In genomic region chr5:120587616-120587926, GRCm38 (mm10) we compare ENCODE assay signal across 8 mouse cellular contexts. TPM values are rescaled to one million over a fixed set of nuclear protein-coding genes. Genes with fewer than 3 reads are reported as not detected.
A peak's percentile ranks its signal among the peaks of the same experiment; 100 is the strongest.
DNase-seq lines count a peak whose midpoint lies in the region; ATAC-seq and TF ChIP-seq lines count a peak whose summit lies in the region.

No protein-coding gene starts in this region.

- peak overlapping the region; percentile 70 for H3K4me3 ChIP-seq in erythroblast, embryonic 14.5 days (replicated peaks)
- peak overlapping the region; percentile 83 for H3K4me3 ChIP-seq in liver, postnatal 0 days (ENCODE audit: low read depth, low read length)
- peak overlapping the region; percentile 77 for H3K4me3 ChIP-seq in small intestine, adult 2 months (ENCODE audit: low read depth, low read length)

- peak overlapping the region; percentile 89 for H3K4me2 ChIP-seq in liver, postnatal 0 days (ENCODE audit: low read depth, low read length)

- peak; percentile 22 for ATAC-seq in liver, postnatal 0 days

- WGBS in liver, postnatal 0 days (ENCODE audit: insufficient replicate concordance) = 6% methylated on average over 9 of the region's 9 CpGs
- 10% methylated on average over 9 of the region's 9 CpGs for WGBS in small intestine, adult 2 months

- H3K27ac ChIP-seq in liver, postnatal 0 days (ENCODE audit: low read depth) = peak overlapping the region; percentile 90
- H3K27ac ChIP-seq in small intestine, adult 2 months (ENCODE audit: insufficient read depth, low read depth, low read length) = peak overlapping the region; percentile 92

- peaks cover 65% of the 10 kb centered on the region for H3K4me1 ChIP-seq in erythroblast, embryonic 14.5 days (ENCODE audit: control insufficient read depth)
- peaks cover 35% of the 10 kb centered on the region for H3K4me1 ChIP-seq in liver, postnatal 0 days (ENCODE audit: insufficient read depth)
- peaks cover 14% of the 10 kb centered on the region for H3K4me1 ChIP-seq in small intestine, adult 2 months (ENCODE audit: control insufficient read depth, insufficient read depth, insufficient read length, low read length)

- no peak; the same call in 1 of the 2 replicates for TF ChIP-seq POLR2A in small intestine, adult 2 months (IDR thresholded peaks at IDR 0.05; ENCODE audit: low read depth, low read length)

- DNase-seq in adrenal gland, postnatal 14 days = peak; percentile 29
- no peak for DNase-seq in adrenal gland, adult (ENCODE audit: inconsistent age in 2 of 2, low spot score in 1 of 2)
- peak; percentile 75 for DNase-seq in induced T-regulatory cell, adult 2 months (ENCODE audit: low read depth)
- DNase-seq in liver, postnatal 0 days = peak; percentile 73
- no peak for DNase-seq in cerebellum, postnatal 14 days
- no peak for DNase-seq in right cerebral cortex, adult 18-20 months

- H3K36me3 ChIP-seq in erythroblast, embryonic 14.5 days (ENCODE audit: control insufficient read depth) = peaks cover 48% of the 10 kb centered on the region
- H3K36me3 ChIP-seq in liver, postnatal 0 days (replicated peaks; ENCODE audit: insufficient read depth, low read length) = peaks cover 22% of the 10 kb centered on the region
- H3K36me3 ChIP-seq in small intestine, adult 2 months (ENCODE audit: control insufficient read depth, insufficient read depth, low read length) = peaks cover 24% of the 10 kb centered on the region

- no peak for TF ChIP-seq CTCF in liver, postnatal 0 days (IDR thresholded peaks at IDR 0.05; ENCODE audit: low read depth)
- TF ChIP-seq CTCF in small intestine, adult 2 months (IDR thresholded peaks at IDR 0.05; ENCODE audit: extremely low read depth, insufficient read length, insufficient replicate concordance, low read depth, low read length) = no peak

- peak overlapping the region; percentile 94 for H3K9ac ChIP-seq in liver, postnatal 0 days (replicated peaks)

- 0 out of 2 replicates have a peak, but pooled peaks have one; percentile 54 for TF ChIP-seq EP300 in liver, postnatal 0 days (IDR thresholded peaks at IDR 0.05; ENCODE audit: low read depth)

- H3K9me3 ChIP-seq in erythroblast, embryonic 14.5 days (ENCODE audit: control insufficient read depth, low read length) = peaks cover 14% of the 10 kb centered on the region
- H3K9me3 ChIP-seq in liver, postnatal 0 days (ENCODE audit: low read length) = no peaks in the 10 kb centered on the region

- H3K27me3 ChIP-seq in erythroblast, embryonic 14.5 days (ENCODE audit: control insufficient read depth) = no peaks in the 10 kb centered on the region; the same call in 1 of the 2 replicates
- H3K27me3 ChIP-seq in liver, postnatal 0 days (ENCODE audit: insufficient read depth, low read length) = no peaks in the 10 kb centered on the region
- no peaks in the 10 kb centered on the region for H3K27me3 ChIP-seq in small intestine, adult 2 months (ENCODE audit: control insufficient read depth, insufficient read depth, low read length)

RNA-seq across cellular contexts. Expression of gene Tpcn1, which starts 0.9 kb away (rescaled TPM):
- total RNA-seq in adrenal gland, postnatal 14 days (2021) = 56.5 and 57.5 TPM in 2 replicates
- polyA plus RNA-seq in erythroblast, embryonic 14.5 days (2012) = 30.3 TPM in 2 replicates
- polyA plus RNA-seq in liver, postnatal 0 days (2015; fragmentation: Nextera tagmentation; extraction: Ambion mirVana) = 16.3 and 18.6 TPM in 2 replicates
- 48.5 and 115 TPM in 2 replicates for polyA plus RNA-seq in small intestine, adult 2 months (2012; rRNA removed)

RNA-seq across cellular contexts. Expression of gene Iqcd, which starts 1.2 kb away (rescaled TPM):
- 0.30 and 0.48 TPM in 2 replicates for total RNA-seq in adrenal gland, postnatal 14 days (2021)
- 0.98 and 1.3 TPM in 2 replicates for polyA plus RNA-seq in erythroblast, embryonic 14.5 days (2012)
- polyA plus RNA-seq in liver, postnatal 0 days (2015; fragmentation: Nextera tagmentation; extraction: Ambion mirVana) = 0.75 and 0.84 TPM in 2 replicates
- 0.15 and 0.25 TPM in 2 replicates for polyA plus RNA-seq in small intestine, adult 2 months (2012; rRNA removed)

RNA-seq across cellular contexts. Expression of gene Rita1, which starts 24.8 kb away (rescaled TPM):
- total RNA-seq in adrenal gland, postnatal 14 days (2021) = 15.6 and 16.0 TPM in 2 replicates
- 1.5 and 1.7 TPM in 2 replicates for polyA plus RNA-seq in erythroblast, embryonic 14.5 days (2012)
- 3.1 and 3.4 TPM in 2 replicates for polyA plus RNA-seq in liver, postnatal 0 days (2015; fragmentation: Nextera tagmentation; extraction: Ambion mirVana)
- 6.9 and 12.1 TPM in 2 replicates for polyA plus RNA-seq in small intestine, adult 2 months (2012; rRNA removed)

RNA-seq across cellular contexts. Expression of gene Ddx54, which starts 25.0 kb away (rescaled TPM):
- 38.6 and 45.9 TPM in 2 replicates for total RNA-seq in adrenal gland, postnatal 14 days (2021)
- polyA plus RNA-seq in erythroblast, embryonic 14.5 days (2012) = 3.1 and 3.4 TPM in 2 replicates
- polyA plus RNA-seq in liver, postnatal 0 days (2015; fragmentation: Nextera tagmentation; extraction: Ambion mirVana) = 14.0 and 15.1 TPM in 2 replicates
- 23.1 and 44.6 TPM in 2 replicates for polyA plus RNA-seq in small intestine, adult 2 months (2012; rRNA removed)

RNA-seq across cellular contexts. Expression of gene Cfap73, which starts 46.5 kb away (rescaled TPM):
- total RNA-seq in adrenal gland, postnatal 14 days (2021) = 0.63 and 0.98 TPM in 2 replicates
- not detected in 2 replicates for polyA plus RNA-seq in erythroblast, embryonic 14.5 days (2012)
- not detected in 2 replicates for polyA plus RNA-seq in liver, postnatal 0 days (2015; fragmentation: Nextera tagmentation; extraction: Ambion mirVana)
- not detected in 2 replicates for polyA plus RNA-seq in small intestine, adult 2 months (2012; rRNA removed)

Comparison
In these comparisons a context has a peak if more than half of its experiments do, and no peak if none do; other contexts are left out.
1. DNase-seq: peak in adrenal gland, postnatal 14 days (single experiment), induced T-regulatory cell, adult 2 months (single experiment) and liver, postnatal 0 days (single experiment); none in adrenal gland, adult (0 of 2), cerebellum, postnatal 14 days (0 of 2) and right cerebral cortex, adult 18-20 months (single experiment).
2. Peak in every context shown above with its lines, with median percentiles within 50 percentile points of each other: H3K4me3 ChIP-seq.